Mouse (Mus musculus) cerebral cortex, adult 2 months (tissue): ENCODE results near the gene Brms1l.

ENCODE experiments used
- WGBS: fragments of 180-500 bp; shearing (Covaris S2); methylation state at CpG from one replicate; pipeline ENCODE4 v1.1.7; 2018; 5-methylcytosine and 5-hydroxymethylcytosine counted together

The Brms1l gene

DNA sequence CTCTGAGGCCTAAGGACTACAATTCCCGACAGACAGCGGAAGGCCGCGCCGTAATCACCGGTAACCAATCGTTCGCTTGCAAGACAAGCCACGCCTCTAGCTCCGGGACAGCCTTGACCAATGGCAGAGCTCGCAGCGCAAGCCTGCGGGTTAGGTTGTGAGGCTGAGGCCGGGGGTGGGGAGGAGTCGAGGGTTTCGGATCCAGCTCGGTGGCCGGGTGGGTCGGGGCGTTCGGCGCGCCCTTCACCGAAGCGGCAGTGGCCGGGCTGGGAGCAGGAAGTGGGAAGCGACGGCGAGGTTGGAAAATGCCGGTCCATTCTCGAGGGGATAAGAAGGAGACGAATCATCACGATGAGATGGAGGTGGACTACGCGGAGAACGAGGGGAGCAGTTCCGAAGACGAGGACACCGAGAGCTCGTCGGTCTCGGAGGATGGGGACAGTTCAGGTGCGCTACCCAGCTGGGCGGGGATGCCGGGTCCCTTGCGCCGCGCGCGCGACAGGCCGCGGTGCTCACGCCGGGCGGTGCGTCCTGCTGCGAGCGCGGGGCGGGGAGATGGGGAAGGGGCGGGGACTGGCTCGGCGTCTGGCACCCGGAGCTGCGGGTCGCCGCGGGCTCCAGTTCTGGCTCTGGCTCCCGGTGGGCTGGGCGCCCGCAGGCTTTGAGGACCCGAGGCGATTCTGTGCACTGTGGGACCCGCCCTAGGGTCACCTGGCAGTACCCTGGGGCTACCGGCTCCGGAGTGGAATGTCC lies at the start of gene Brms1l:
TSS of gene Brms1l (plus strand) at position 126 of the 753 bp plus-strand sequence.
- WGBS, result under 1% methylated on average over 77 of the region's 77 CpGs

DNA sequence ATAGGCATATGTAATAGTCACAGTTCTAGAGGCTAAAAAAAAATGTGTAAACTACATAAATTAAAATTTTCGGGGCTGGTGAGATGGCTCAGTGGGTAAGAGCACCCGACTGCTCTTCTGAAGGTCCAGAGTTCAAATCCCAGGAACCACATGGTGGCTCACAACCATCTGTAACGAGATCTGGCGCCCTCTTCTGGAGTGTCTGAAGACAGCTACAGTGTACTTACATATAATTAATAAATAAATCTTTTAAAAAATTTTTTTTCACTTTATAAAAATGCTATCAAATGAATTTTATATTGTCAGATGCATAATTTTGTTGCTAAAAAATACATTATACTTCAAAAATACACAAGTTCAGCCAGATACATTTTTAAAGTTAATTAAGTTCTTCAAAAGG lies 41.6 kb upstream of the Brms1l start:
- WGBS, result 86% methylated on average over 4 of the region's 4 CpGs

DNA sequence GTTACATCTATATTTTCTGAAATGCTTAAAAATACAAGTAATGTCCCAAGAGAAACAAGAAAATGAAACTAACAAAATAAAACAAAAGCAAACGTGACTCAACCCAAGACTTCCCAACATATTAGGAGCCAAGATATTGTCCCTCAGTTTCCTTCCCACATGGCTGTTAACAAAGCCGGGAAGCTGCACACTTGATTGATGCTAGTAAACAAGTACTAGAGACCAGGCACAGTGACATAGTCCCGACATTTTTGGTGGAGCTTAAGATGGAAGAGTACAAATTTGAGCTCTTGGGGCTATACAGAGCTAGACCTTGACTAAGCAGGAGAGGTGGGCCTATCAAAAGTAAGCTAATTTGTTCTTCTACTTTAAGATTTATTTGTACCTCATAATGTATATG lies 39.0 kb upstream of the Brms1l start:
- 74% methylated on average over 3 of the region's 3 CpGs for WGBS

DNA sequence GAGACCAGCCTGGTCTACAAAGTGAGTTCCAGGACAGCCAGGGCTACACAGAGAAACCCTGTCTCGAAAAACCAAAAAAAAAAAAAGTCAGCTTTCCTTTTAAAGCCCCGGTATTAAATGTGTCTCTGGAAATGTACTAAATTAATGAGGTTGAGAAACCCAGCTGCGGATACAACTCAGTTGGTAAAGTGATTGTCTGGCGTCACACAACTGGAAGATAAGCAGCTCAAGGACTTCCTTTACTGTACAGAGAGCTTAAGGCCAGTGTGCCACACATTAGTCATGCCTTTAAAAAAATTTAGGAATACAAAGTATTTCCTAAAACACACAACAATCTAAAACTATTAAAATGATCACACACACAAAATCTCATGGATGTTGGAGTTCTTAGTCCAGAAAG lies 37.4 kb upstream of the Brms1l start:
- 90% methylated on average over 4 of the region's 4 CpGs for WGBS

DNA sequence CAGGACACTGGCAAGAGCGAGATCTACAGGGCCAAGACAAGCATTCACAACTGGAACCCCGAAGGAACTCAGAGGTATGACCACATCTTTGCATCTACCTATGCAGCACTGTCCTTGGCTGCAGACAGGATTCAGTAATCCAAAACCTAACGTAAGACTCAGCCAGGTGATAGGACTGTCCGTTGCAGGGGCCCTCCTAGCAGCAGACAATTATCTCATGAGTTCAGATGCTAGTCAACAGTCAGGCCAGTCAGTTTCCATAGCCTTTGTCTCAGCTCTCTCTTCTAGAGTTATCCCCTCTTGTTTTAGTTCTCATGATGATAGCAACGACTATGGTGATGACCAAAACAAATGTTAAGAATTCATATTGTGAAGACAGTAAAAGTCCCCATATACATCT lies 36.0 kb upstream of the Brms1l start:
- WGBS, result 81% methylated on average over 5 of the region's 5 CpGs

DNA sequence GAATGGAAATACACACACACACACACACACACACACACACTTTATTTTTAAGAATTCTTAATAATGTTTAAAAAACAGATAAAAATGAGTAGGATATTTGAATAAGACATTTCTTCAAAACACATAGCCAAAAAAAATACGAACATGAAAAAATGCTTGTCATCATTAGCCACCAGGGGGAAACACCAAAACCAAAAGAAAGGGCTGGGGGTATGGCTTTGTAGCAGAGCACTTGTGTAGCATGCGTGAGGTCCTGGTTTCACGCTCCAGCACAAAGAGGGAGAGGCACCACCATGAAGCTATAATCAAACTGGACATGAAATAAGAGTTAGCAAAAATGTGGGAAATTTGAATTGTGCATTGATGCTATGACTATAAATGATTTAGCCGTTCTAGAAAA lies 35.0 kb upstream of the Brms1l start:
- WGBS, result 90% methylated on average over 4 of the region's 4 CpGs

DNA sequence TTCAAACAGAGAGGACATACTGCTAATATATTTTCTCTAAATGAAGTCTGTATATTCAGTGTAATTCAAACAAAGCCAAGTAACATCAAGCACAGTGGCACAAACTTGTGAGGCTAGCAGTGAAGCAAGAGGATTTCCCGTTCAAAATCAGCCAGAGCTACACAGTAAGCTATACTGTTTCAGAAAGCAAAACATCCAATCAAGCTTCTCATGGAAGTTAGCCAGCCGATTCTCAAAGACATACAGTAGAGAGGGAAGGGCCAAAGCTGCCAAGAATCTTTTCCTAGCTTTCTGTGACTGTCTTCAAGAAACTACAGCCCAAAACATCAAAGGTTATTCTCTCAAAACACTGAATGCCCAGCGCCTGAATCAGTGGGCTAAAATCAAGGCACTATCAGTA lies 31.1 kb upstream of the Brms1l start:
- 17% methylated on average over 3 of the region's 3 CpGs for WGBS

DNA sequence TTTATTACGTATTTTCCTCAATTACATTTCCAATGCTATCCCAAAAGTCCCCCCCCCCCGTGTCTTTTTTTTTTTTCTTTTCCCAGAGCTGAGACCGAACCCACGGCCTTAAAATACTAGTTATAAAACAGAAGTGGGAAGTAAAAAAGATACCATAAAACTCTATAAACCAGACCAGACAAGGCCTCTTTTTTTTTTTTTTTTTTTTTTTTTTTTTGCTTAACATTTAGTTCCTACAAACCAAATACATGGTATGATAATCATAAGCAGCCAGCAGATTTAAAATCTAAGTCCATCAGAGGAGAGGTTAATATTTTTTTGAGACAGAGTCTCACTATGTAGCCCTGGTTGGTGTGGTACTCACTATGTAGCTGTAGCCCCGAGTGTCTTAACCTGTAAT lies 19.6 kb upstream of the Brms1l start:
- 83% methylated on average over 5 of the region's 5 CpGs for WGBS

DNA sequence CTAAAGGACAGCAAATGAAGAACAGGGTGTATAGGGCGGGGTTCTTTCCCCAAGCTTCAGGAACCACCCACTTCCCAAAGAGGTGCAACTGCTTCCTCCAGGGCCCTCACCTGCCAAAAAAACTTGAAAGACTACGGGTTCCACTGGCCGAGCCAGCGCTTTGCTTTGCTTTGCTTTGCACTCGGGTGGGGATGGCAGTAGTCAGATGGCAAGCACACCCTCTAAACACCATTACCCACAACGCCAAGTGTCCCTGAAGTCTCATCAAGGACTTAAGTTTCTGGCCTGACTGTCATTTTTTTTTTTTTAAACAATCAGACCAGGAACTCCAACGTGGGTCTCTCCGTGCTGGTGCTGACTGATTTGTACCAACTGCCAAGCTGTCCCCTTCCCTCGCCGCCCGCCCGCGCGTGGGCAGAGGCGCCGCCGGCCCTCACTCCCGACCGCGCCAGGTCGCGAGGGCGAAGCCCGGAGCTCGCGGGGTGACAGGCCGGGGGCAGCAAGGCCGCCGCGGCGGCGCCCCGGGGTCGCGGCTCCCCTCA lies 15.9 kb upstream of the Brms1l start:
- WGBS, result under 1% methylated on average over 35 of the region's 35 CpGs

DNA sequence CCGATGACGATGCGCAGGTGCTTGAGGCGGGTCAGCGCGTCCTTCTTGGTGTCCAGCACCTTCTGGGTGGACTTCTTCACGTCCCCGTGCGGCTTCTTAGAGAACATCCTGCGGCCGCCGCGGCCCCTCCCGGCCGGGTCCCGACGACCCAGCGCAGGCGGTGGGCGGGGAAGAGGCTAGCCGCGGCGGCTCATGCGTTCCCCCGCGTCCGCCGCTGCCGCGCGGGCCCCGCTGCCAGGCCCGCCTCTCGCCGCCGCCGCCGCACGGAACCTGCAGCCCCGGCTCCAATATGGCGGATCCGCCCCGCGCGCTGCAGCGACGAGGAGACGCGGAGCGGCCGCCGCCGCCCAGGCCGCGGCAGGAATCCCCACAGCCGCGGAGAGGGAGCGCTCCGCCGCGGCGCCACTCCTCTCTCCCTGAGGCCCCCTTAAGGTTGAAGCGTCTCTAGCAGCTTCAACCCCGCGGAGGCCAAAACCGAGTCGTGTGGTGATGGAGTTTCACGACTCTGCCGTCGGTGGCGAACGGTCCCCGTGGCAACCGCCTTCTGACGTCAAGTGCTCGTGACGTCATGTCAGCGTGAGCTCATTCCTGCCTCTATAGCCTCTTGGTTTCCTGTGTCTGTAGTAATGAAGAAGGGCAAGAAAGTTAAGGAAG lies 15.3 kb upstream of the Brms1l start, which contains the start of gene Ralgapa1:
TSS of gene Ralgapa1 (minus strand) at position 507 of the 654 bp plus-strand sequence.
- WGBS, result under 1% methylated on average over 77 of the region's 78 CpGs

DNA sequence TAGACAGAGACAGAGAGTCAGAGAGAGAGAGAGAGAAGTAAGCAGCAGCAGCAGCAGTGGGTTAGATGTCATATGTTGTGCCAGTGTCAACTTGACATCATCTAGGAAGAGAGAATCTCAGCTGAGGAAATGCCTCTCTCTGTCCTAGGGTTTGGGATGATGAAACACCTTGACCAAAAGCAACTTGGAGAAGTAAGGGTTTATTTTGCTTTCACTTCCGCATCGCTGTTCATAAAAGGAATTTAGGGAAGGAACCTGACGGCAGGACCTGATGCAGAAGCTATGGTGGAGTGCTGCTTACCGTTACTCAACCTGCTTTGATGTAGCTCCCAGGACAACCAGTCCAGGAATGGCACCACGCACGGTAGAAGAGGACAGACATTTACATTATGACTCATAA lies 12.1 kb upstream of the Brms1l start:
- WGBS, result 80% methylated on average over 6 of the region's 6 CpGs

DNA sequence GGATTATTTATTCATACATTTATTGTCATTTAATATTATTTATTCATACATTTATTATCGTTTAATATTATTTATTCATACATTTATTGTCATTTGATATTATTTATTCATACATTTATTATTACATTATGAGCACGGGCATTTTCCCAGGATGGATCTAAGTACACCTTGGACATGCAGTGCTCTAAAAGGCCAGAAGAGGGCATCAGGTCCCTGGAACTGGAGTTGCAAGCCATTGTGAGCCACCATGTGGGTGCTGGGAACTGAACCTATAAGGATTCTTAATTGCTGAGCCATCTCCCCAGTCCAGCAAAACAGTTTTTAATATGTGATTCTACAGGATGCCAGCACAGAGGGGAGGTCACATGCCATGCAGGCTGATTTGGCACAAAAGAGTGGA lies 10.6 kb upstream of the Brms1l start:
- 87% methylated on average over 2 of the region's 2 CpGs for WGBS

DNA sequence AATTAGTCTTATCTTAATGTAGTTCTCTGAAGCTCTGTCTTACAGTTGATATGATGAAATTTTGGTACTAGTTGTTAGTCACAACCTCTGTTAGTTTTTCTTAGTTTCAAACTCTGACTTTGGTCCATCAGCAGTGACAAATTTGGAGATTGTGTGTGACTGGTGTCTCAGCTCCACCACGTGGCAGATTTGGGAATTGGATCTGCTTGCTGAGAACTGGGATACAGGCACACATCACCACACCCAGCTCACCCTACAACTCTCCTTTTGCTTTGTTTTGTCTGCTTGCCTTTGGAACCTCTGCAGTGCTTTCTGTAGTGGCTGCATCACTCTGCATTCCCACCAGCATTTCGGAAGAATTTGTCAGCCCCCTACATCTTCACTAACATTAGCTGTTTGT lies 5.0 kb upstream of the Brms1l start:
- 23% methylated on average over 2 of the region's 2 CpGs for WGBS

DNA sequence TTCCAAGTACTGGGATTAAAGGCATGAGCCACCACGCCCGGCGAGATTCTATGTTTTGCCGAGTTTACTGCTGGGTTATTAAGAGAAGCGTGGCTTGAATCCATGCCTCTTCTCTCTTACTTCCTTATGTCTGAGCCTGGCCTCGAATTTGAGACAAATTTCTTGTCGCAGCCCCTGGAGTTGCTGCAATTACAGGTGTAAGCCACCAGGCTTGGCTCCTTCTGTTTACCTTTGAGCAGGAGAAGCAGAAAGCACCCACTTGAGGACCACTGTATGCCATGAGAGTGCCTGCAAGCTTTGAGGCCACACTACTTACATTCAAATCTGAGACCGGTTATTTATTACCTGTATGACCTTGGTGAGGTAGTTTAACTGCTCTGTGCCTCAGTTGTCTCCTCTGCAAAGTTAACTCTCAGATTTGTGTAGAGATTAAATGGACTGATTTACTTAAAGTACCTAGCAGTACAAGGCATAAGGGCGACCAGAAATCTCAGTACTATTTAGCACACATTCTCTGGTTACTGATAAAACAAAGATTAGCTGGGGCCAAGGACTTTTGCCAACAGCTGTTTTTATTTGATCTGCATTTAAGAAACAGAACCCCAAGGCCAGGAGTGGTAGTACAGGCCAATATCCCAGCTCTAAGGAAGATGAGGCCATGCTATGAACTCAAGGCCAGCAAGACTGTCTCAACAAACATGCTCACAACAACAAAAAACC lies 2.1 kb upstream of the Brms1l start:
- 74% methylated on average over 9 of the region's 9 CpGs for WGBS

DNA sequence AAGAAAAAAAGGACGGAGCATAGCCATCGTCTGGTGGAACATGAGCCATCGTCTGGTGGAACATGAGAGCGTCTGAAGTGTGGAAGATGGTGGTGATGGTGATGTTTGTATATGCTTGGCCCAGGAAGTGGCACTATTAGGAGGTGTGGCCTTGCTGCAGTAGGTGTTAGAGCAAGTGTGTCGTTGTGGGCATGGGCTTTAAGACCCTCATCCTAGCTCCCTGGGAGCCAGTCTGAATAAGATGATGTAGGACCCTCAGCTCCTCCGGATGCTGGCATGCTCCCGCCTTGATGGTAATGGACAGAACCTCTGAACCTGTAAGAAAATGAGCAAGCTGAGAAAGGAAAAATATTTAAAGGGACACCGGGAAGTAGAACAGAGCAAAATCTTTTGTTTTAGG lies 1.2 kb upstream of the Brms1l start:
- WGBS, result 91% methylated on average over 8 of the region's 8 CpGs

DNA sequence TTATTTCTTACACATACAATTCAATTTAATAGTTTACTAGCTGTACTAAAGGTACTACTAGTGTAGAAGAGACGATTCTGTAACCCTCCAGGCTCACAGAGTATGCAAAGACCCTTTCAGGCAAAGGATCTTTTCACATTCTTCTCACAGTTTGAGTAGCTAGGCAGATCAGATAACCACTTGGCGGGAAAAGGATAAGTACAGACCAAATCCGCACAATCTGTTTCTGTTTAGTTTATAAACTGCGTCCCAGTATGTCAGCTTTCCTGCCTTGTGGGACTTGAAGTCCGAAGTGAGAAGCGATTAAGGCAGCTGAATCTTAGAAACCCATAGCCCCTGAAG lies 296 bp upstream of the Brms1l start:
- WGBS, result 1% methylated on average over 6 of the region's 6 CpGs

DNA sequence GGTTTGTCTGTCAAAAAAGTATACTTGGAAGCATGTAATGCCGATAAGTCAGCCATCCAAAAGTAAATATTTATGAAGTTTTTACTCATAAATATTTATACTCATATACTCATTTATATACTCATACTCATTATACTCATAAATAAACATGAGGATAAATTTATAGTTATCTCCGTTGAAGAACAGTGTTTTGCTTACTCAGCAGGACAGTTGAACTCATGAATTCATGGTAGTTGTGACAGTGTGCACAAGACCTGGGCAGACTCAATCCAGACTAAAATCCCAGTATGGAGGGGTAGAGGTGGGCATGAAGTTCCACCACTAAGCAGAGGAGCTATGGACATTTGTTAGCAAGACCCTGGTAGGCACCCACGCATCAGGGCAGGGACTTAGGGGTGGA lies 1.4 kb downstream of the Brms1l start:
- 53% methylated on average over 3 of the region's 3 CpGs for WGBS

DNA sequence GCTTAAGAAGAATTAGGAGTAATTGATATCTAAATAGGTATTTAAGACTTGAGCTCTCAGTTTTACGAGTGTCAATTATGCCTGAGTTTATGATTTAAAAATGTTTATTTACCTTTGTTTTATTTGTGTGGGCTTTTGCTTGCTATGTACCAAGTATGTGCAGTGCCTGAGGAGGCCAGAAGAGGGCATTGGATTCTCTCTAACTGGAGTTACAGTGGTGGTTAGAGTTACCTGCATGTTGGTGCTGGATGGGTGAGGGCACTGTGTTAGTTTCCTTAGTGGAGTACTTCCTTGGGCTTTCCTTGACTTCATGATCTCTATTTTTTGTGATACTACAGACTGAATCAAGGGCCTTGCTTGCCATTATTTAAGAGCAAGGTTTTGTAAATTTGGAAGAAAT lies 10.6 kb downstream of the Brms1l start:
- WGBS, result 66% methylated on average over 1 of the region's 1 CpGs

DNA sequence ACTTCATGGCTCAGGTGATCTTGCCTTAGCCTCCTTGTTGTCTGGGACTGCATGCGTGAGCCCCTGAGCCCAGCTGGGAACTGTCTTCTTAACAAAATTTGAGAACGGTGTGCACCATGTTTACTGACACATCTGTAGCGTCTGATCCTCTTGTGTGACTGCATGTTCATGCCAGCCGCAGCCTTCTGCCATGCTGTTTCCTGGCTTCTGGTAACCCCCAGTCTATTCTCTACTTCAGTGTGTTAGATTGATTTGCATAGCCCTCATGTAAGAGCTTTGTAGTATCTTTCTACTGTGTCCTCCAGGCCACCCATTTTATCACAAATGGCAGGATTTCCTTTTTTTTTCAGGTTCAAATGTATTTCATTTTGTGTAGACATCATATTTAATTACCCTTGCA lies 11.7 kb downstream of the Brms1l start:
- WGBS, result 93% methylated on average over 4 of the region's 4 CpGs

DNA sequence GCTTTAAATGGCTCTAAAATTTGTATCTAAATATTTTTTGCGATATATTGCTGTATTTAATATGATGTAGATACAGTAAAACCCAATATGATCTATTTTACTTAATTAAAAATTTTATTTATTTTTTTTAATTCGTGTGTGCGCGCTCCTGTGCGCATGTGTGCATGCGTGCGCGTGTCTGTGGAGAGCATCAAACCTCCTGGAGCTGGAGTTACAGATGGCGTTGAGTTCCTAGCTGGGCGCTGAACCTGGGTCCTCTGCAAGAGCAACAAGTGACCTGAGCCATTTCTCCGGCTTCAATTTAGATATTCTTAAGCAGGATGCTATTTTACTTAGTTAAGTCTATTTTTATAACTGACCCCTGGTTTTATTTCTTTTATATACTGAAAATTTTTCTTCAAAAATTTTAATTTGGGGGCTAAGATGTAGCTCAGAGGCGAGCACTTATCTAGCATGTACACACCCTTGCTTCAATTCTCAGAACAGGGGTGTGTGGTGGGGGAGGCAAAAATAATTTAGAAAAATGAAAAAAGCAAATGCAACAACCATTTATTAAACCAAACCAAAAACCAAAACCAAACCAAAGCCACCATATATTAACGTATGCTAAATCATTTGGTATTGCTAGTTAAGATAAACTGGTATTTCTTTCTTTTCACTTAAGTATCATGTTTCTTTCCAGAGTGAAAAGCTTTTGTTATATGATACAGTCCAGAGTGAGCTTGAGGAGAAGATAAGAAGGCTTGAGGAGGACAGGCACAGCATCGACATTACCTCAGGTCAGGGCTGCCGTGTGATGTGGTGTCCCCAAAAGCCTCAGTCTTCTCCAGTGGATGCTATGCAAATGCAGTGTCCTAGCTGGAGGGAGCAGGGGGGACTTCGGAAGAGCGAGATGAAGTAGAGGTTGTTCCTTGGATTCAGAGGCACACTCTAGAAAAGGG lies 23.6 kb downstream of the Brms1l start:
- WGBS, result 98% methylated on average over 17 of the region's 17 CpGs

DNA sequence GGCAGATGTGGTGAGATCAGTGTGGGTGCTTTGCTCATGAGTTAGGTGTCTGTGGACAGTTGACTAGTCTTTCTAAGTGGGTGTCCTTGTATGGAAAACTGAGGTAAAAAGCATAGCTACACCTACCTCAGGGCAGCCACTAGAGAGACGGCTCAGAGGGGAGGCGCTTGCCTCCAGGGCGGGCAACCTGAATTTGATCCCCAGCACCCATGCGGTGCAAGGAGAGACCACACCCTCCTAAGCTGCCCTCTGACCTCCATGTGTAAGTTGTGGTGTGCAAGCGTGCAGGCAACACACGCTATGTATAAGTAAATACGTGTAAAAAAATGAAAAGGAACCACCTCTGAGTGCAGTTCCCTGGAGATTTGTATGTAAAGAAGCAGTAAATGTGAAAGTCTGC lies 24.5 kb downstream of the Brms1l start:
- 95% methylated on average over 7 of the region's 7 CpGs for WGBS

DNA sequence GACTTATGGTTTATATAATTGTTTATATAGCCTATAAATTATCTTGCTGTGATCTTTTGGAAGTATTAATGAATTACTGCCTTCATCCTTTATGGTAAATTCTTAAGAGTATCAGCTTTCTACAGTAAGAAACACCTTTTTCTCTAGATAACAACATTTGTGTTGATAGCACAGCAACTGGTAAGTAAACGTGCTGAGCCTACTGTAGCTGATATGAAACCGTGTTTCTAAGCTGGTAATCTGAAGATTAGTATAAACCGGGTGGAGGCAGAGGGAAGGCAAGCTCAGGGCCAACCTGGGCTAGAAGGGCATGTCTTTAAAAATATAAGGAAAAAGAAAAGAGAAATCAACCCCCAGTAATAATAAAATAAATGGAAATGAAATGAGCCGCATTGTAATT lies 31.6 kb downstream of the Brms1l start:
- 94% methylated on average over 4 of the region's 4 CpGs for WGBS
